Mouse (Mus musculus): ENCODE data around the gene Mfsd4b1.
"Not testable (repeated sequence)": the region's sequence is repeated elsewhere in the genome, so short reads cannot be mapped to it uniquely, and the experiment has no call there.

Mfsd4b1 gene

GRCm38 (mm10) chr10:40032897-40033296, 7.8 kb upstream of the Mfsd4b1 start:
- no peak for DNase-seq (ENCODE audit: low spot score)

- no peak for DNase-seq (ENCODE audit: low spot score)
Observed at GRCm38 (mm10) chr10:40030716-40031115, 5.6 kb upstream of the Mfsd4b1 start.

GRCm38 (mm10) chr10:40029610-40030009, 4.5 kb upstream of the Mfsd4b1 start:
- no peak for DNase-seq (ENCODE audit: low spot score)

- DNase-seq (ENCODE audit: low spot score) = no peak
Observed at GRCm38 (mm10) chr10:40028091-40028490, 3.0 kb upstream of the Mfsd4b1 start.

- DNase-seq (ENCODE audit: low spot score) = no peak
Observed at GRCm38 (mm10) chr10:40026546-40026945, 1.5 kb upstream of the Mfsd4b1 start.

- no peak for DNase-seq (ENCODE audit: low spot score)
Observed at GRCm38 (mm10) chr10:40025560-40025959, 492 bp upstream of the Mfsd4b1 start.

GRCm38 (mm10) chr10:40020401-40020800, 4.7 kb downstream of the Mfsd4b1 start:
- DNase-seq (ENCODE audit: low spot score) = no peak

GRCm38 (mm10) chr10:40019492-40019891, 5.6 kb downstream of the Mfsd4b1 start:
- no peak for DNase-seq (ENCODE audit: low spot score)

- no peak for DNase-seq (ENCODE audit: low spot score)
Observed at GRCm38 (mm10) chr10:40018261-40018860, 6.7 kb downstream of the Mfsd4b1 start.

GRCm38 (mm10) chr10:40009591-40009990, 15.5 kb downstream of the Mfsd4b1 start:
- DNase-seq (ENCODE audit: low spot score) = no peak

GRCm38 (mm10) chr10:40008847-40009246, 16.2 kb downstream of the Mfsd4b1 start:
- not testable (repeated sequence) for DNase-seq (ENCODE audit: low spot score)

GRCm38 (mm10) chr10:40007953-40008352, 17.1 kb downstream of the Mfsd4b1 start:
- DNase-seq (ENCODE audit: low spot score) = no peak

GRCm38 (mm10) chr10:40006963-40007362, 18.1 kb downstream of the Mfsd4b1 start:
- DNase-seq (ENCODE audit: low spot score) = no peak

GRCm38 (mm10) chr10:40000746-40001145, 24.3 kb downstream of the Mfsd4b1 start:
- DNase-seq (ENCODE audit: low spot score) = no peak

- no peak for DNase-seq (ENCODE audit: low spot score)
Observed at GRCm38 (mm10) chr10:39991155-39991554, 33.9 kb downstream of the Mfsd4b1 start.

GRCm38 (mm10) chr10:39986466-39986865, 38.6 kb downstream of the Mfsd4b1 start, which contains the start of gene Mfsd4b5:
TSS of gene Mfsd4b5 (minus strand) at chr10:39986646.
- DNase-seq (ENCODE audit: low spot score) = no peak

GRCm38 (mm10) chr10:39982604-39983003, 42.5 kb downstream of the Mfsd4b1 start:
- no peak for DNase-seq (ENCODE audit: low spot score)

GRCm38 (mm10) chr10:39978231-39978630, 46.8 kb downstream of the Mfsd4b1 start:
- no peak for DNase-seq (ENCODE audit: low spot score)

- DNase-seq (ENCODE audit: low spot score) = no peak
Observed at GRCm38 (mm10) chr10:39977346-39977745, 47.7 kb downstream of the Mfsd4b1 start.

GRCm38 (mm10) chr10:39975771-39976170, 49.3 kb downstream of the Mfsd4b1 start:
- no peak for DNase-seq (ENCODE audit: low spot score)

GRCm38 (mm10) chr10:39974982-39975381, 50.1 kb downstream of the Mfsd4b1 start:
- DNase-seq (ENCODE audit: low spot score) = no peak

- DNase-seq (ENCODE audit: low spot score) = no peak
Observed at GRCm38 (mm10) chr10:39967512-39967911, 57.6 kb downstream of the Mfsd4b1 start.

GRCm38 (mm10) chr10:39961906-39962305, 63.2 kb downstream of the Mfsd4b1 start:
- no peak for DNase-seq (ENCODE audit: low spot score)

GRCm38 (mm10) chr10:39960441-39960822, 64.6 kb downstream of the Mfsd4b1 start:
- no peak for DNase-seq (ENCODE audit: low spot score)
